Mouse (Mus musculus) thymus, adult 2 months (tissue): ENCODE measurements around the gene Lrrc8a.

Source experiments
- CTCF ChIP-seq: fragments of 200-500 bp; IDR thresholded peaks from 2 replicates; pipeline ENCODE4 v1.5.1; 2012; ENCODE audit warnings: mild to moderate bottlenecking, control low read depth, low read length, moderate library complexity, borderline replicate concordance; ENCODE audit not compliant: control insufficient read depth, poor library complexity, insufficient read depth; ENCODE audit errors: extremely low read depth
- POLR2A ChIP-seq: fragments of 200-500 bp; IDR thresholded peaks from 2 replicates; pipeline ENCODE4 v1.6.1; 2012; ENCODE audit warnings: mild to moderate bottlenecking, low read length, control low read depth, moderate library complexity; ENCODE audit not compliant: control insufficient read depth, poor library complexity, insufficient read depth; ENCODE audit errors: extremely low read depth

DNA sequence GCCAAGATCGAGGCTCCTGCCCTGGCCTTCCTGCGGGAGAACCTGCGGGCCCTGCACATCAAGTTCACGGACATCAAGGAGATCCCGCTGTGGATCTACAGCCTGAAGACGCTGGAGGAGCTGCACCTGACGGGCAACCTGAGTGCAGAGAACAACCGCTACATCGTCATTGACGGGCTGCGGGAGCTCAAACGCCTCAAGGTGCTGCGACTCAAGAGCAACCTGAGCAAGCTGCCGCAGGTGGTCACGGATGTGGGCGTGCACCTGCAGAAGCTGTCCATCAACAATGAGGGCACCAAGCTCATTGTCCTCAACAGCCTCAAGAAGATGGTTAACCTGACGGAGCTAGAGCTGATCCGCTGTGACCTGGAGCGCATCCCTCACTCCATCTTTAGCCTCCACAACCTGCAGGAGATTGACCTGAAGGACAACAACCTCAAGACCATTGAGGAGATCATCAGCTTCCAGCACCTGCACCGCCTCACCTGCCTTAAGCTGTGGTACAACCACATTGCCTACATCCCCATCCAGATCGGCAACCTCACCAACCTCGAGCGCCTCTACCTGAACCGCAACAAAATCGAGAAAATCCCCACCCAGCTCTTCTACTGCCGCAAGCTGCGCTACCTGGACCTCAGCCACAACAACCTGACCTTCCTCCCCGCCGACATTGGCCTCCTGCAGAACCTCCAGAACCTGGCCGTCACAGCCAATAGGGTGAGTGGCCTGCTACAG lies 19.3 kb downstream of the Lrrc8a start:
- TF ChIP-seq CTCF (no peak), POLR2A (no peak)
